Mouse (Mus musculus): ENCODE data around the gene Msrb3. TPM values are rescaled to one million over a fixed set of nuclear protein-coding genes. Genes with fewer than 3 reads are reported as not detected.

Gene Msrb3
- 1 to 10 TPM; 3.3 to 3.4 TPM for total RNA-seq (2021)

DNA sequence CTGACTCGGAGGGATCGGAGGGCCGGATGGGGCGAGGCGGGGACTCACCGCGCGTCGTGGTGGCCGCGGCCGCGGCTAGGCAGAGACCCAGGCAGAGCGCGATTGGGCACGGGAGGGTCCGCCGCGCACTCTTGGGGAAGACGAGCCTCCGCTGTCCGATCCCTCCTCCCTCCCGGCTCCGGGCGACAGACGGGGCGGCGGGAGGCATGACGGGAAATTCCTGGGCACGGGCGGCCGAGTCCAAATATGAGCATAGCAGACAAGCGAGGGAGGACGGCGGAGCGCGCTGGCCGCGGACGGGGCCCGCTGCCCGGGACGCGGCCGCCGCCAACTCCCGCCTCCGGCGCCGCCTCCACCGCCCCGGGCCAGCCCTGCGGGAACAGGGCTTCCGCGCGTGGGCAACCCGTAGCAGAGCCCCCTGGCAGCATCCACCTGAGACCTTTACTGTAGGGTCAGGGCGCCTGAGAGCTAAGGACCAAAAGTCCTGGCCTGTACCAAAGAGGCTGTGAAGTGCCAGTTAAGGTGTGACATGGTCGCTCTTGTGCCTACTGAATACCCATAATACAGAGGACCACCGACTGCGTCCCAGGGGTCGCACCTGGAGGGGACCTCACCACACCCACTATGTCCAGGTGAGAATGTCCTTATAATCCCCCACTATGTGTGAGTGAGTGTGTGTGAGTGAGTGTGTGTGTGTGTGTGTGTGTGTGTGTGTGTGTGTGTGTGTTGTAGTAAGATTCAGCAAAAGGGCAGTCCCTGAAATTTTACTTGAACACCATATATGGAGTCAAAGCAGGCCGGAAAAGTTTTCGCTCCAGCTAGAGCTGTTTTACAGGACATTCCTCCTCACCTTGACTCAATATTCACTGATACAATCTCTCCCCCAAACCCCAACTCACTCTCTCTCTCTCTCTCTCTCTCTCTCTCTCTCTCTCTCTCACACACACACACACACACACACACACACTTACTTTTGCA, at the start of gene Msrb3:
TSS of gene Msrb3 (minus strand) at position 317 of the 978 bp plus-strand sequence.
- peak; percentile 74 for DNase-seq
- intact Hi-C loops (cut with DNase I) = no loop called here

DNA sequence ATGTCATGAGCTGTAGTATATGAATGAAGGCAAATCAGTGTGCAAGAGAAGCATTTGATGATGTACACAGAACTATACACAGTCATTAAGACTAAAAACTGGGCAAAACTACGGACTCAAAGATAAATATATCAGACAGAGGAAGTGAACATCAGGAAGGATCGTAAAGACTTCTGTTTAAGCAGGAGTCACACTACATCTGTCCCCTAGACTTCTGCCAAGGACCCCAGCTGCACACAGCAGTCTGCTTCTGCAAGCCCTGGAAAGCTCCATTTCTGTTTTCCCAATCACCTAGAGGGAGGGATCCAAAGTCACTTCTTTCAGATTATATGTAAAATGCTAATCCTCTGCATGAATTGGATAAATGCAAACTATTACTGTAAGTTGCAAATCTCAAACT, 49.6 kb upstream of the Msrb3 start:
- no peak for DNase-seq
- intact Hi-C loops (cut with DNase I) = no loop called here

DNA sequence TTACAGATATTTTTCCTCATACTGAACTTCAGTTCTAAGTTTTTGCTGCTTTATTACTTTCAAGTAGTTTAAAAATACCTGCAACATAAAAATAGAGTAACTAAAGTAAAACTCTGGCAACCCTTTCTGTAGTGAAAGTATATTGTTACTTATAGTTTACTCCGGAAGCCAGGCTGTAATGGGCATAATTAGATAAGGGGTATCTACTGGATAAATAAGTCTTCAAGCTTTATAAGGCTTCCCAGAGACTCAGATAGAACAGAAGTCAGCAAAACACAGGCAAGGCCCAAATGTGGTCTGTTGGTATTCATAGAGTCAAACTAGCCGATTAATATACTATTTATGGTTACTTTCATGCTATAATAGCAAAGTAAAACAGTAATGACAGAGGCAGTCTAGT, 48.9 kb upstream of the Msrb3 start:
- DNase-seq = no peak
- intact Hi-C loops (cut with DNase I) = no loop called here

DNA sequence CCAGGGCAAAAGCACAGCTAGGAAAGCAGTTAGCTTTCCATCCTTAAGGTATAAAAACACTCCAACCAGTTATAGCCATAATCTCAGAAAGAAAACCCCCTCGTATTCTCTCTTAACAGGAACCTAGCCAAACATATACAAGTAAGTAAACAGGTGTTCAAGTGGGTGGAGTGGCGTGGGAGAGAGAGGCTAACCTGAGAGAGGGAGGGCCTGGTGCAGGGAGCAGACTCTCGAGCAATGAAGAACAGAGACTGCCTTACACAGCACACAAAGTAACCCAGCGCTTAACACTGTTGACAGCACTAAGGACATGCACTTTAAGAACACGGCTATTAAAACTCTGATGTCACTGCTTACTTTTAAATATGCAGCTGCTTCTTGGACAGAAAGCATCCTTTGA, 47.9 kb upstream of the Msrb3 start:
- DNase-seq = no peak
- intact Hi-C loops (cut with DNase I) = no loop called here

DNA sequence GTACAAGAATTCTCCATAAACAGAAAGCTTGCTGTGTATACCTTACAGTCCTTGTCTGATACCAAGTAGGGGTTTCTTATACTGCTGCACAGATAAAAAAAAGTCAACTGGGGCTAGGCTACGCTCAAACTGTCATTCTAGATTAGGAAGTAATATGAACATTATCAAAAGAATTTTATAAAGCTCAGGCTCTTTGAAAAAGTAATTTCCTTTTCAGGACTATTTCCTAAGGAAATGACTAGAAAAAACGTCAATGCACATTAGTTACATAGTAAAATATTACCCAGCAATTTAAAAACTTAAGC, 40.0 kb upstream of the Msrb3 start:
- DNase-seq = no peak
- intact Hi-C loops (cut with DNase I) = loop anchor here (5.0 to 10.0 kb wide), 2 partner anchors 96 to 318 kb away; partner anchors contain the start of gene Wif1

DNA sequence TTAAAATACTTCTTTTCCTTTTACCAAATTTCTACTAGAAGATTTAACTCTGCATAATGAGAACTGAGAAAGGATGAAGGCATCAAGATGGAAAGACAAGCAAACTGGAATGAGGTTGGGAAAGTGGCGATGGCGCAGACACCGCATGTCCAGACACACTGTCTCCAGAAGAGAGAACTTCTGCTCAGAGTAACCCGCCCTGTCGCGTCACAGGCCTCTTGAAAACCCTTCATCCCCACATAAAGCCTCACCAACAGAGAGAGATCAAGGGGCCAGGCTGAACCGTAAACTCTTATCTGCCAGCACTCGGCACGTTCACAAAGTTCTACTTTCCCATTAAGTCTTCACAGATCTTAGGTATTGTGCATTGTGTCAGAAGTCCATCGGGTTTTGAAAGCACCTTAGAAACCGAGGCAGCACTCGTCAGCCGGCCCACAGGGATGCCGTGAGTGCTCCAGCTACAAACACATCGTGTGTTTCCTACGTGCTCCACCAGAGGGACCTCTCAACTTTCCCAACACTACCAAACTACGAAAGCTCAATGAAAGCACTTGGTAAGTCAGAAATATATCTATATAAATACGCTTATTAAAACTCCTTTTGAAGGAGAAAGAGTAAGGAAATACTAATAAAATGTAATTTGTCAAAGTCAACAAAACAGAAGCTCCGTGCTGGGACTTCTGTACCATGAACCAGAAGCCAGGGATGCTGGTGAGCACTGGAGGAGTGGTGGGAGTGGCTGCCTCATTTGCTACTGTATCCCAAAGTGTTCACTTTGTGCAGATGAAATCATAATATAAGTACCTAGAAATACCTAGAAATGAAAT, 39.4 kb upstream of the Msrb3 start:
- peak; percentile 43 for DNase-seq
- intact Hi-C loops (cut with DNase I) = loop anchor here (5.0 to 10.0 kb wide), 2 partner anchors 97 to 319 kb away; partner anchors contain the start of gene Wif1

DNA sequence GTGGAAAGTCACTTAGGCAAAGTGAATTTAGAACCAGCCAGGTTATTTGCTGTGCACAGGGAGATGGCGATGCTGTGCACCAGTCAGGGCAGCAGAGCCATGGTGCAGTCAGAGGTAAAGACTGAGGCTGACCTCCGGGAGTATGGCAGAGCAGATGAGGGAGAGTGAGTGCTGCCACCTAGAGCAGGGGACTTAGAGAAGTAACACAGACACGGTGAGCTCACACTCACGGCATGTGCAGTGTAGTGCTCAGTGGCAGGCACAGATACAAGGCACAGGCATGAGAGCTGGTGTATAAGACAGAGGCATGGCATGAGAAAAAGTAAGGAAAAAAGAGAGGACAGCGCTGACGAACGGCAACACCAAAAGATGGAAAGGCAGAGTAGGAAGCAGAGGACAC, 30.6 kb upstream of the Msrb3 start:
- DNase-seq = no peak
- intact Hi-C loops (cut with DNase I) = no loop called here

DNA sequence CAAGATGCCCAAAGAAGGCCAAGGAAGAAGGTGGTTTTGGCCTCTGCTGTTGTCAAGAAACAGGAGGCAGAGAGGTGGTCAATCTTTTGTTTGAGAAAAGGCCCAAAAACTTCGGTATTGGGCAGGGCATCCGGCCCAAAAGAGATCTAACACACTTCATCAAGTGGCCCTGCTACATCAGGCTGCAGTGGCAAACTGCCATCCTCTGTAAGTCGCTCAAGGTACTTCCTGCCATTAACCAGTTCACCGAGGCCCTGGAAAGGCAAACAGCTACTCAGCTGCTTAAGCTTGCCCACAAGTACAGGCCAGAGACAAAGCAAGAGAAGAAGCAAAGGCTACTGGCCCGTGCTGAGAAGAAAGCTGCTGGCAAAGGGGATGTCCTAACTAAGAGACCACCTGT, 29.3 kb upstream of the Msrb3 start:
- no peak for DNase-seq
- intact Hi-C loops (cut with DNase I) = no loop called here

DNA sequence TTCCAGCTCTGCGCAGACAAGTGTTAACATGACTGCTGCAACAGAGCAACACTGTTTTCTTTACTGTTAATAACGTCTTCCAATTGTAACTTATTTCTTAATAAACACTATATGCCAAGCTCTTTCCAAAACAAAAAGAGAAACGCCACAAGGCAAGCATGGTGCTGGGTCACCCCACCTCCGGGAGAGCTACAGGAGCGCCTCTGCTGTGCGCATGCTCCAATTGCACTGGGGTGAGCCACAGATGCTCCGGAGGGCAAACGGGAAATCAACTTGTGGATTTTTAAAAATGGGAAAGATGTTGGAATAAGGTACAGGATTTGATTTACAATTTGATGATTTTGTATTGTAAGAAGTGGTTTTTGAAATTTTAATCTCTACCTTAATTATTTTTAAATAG, 27.3 kb upstream of the Msrb3 start:
- intact Hi-C loops (cut with DNase I) = no loop called here
- no peak for DNase-seq

DNA sequence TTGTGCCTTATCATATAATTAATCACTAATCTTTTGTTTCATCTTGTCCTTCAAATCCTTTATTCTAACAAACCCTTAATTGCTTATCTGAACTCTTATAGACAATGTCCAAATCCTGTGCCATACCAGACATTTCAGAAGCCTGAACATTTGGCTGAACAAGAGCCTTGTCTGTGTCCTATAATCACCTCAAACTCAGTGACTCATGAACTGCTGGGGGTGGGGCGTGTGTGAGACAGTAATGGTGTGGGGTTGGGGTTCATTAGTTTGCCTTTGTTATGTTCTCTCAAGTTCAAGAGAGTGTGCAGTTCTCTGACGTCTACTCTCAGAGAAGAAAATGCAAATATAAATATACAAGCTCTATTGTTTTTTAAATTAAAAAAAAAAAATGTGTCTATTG, 22.6 kb upstream of the Msrb3 start:
- no peak for DNase-seq
- intact Hi-C loops (cut with DNase I) = no loop called here

DNA sequence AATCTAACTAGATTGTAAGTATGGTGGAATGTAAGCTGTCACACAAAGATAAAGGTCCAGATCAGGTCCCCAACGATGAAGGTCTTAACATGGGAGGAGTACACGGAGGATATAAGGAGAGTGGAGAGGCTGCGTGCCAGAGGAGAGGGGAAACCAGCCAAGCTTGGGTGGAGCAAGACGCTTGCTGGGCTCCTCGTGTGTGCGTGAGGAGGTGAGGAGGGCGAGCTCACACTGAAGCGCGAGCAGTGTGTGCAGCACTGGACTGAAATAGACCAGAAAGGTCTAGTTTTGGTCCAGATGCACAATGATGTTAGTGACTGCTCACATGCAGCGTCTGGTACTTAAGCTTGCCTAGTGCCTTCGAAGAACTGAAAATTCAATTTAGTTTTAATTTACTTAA, 21.7 kb upstream of the Msrb3 start:
- intact Hi-C loops (cut with DNase I) = no loop called here

DNA sequence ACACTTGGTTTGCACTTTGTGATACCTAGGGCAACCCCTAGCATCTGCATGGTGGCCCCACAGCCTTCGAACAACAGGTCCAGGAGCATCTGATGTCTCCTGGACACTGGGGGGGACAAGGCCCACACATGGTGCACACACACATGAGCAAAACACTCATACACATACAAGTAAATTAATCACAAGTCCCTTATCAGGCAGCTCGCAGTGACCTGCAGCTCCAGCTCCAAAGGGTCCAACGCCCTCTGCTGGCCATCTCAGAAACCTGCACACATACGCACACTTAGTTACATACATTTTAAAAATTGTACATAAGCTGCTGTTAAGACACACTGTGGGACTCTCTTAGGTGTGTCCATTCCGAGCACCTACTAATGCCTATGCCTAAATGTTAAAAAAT, 17.3 kb upstream of the Msrb3 start:
- DNase-seq = no peak
- intact Hi-C loops (cut with DNase I) = no loop called here

More for the DNA sequence above, 21.7 kb upstream of the Msrb3 start:
- no peak for DNase-seq

DNA sequence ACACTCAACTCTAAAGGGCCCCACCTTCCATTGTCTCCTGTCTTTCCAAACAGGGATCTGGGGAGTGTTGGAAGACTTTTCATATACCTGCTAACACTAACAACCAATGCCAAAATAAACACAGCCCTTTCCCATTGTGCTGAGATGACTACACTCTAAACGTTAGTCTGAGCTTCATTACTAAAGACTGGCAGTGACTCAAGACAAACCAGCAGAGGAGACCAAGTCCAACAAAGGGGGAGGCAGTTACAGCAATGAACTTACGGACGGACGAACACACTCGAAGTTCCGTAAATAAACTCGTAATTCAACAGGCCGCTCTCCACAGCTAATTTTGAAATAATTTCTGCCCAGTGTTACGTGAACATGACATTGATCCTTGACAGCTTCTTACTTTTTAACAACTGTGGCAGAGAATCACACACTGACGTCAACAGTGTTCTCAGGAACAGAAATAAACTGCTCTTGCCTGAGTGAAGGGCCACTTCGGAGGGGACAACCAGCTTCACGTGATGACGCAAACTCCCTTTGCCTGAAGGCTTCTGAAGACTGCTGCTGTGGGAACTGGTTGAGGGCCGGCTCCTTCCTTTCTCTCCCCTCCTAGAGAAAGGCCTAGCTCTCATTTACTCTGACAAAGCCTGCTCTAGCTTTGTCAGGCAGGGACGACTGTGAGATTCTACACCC, 16.2 kb upstream of the Msrb3 start:
- intact Hi-C loops (cut with DNase I) = no loop called here
- no peak for DNase-seq

DNA sequence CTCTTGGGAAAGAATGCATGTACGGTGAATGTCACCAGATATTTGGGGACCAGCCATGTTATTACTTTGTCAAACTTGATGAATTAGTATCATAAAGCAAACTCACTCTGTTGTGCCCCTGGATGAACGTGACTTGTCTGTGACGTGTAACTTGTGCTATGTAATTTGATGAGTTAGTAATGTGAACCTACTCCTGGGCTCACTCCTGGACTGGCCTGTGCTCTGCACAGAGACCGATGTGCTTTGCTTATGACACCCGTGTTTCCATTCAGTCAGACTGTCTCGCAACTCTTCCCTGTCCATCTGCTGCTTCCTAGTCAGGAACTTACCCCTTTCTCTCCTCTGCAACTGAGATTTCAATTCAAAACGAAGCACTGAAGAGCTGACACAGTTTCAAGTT, 15.4 kb upstream of the Msrb3 start:
- intact Hi-C loops (cut with DNase I) = no loop called here
- no peak for DNase-seq

DNA sequence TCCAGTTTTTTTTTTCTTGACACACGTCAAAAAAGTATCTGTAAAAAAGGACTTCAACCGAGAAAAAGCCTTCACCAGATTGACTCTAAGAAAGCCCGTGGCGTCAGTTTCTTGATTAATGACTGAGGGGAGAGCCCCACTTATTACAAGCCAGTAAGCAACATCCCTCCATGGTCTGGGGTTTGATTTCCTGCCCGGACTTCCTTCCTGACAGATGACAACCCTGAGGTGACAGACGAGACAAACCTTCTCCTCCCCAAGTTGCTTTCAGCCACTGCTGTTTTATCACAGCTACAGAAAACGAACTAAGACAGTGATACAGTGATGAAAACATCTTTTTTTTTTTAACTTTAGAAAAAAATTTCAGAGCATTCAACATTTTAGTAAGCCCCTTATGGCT, 14.9 kb upstream of the Msrb3 start:
- no peak for DNase-seq
- intact Hi-C loops (cut with DNase I) = no loop called here

DNA sequence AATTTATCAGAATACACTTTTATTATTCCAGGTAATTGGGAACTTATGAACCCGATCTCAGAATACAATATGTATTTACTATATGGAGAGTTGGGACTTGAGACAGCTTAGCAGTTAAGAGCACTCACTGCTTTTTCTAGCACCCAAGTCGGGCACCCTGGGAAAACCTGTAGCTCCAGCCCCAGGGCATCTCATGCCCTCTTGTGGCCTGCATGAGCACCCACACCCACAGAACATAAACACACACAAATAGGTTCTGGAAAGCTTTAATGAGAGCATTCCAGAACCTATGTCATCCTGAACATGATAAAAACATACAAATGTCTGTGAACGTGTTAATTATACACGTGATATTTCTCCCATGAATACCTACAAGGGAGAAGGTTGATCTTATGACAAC, 13.1 kb upstream of the Msrb3 start:
- intact Hi-C loops (cut with DNase I) = no loop called here
- DNase-seq = no peak

DNA sequence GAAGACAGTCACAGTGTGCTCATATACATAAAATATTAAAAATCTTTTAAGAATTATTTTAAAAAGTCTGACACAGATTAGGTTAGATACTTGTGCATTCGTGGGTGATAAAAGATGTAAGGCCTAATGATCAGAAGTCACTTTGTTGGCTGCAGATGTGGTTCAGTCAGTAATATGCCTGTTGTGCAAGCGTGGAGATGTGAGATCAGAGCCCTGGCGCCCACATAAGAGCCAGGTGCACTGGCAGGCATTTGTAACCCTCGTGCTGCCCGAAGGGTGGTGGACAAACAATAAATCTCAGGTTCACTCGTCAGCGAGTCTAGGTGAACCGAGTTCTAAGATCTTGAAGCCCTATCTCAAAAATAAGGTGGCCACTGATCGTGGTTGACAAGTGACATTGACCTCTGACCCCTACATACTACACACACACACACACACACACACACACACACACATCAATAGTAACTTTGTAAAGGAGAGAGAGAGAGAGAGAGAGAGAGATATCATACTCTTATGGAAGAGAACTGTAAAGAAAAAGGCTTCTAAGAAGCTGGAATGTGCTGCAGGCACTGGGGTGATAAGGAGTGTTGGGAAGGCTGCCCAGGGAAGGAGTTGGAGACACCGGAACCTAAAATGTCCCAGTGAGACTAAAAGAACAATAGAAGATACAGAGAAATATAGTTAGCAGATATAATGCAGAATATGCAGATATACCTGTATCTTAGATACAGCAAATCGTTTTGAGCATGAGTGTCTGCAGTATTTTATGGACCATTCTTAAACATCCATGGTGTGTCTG, 10.1 kb upstream of the Msrb3 start:
- intact Hi-C loops (cut with DNase I) = no loop called here
- no peak for DNase-seq

DNA sequence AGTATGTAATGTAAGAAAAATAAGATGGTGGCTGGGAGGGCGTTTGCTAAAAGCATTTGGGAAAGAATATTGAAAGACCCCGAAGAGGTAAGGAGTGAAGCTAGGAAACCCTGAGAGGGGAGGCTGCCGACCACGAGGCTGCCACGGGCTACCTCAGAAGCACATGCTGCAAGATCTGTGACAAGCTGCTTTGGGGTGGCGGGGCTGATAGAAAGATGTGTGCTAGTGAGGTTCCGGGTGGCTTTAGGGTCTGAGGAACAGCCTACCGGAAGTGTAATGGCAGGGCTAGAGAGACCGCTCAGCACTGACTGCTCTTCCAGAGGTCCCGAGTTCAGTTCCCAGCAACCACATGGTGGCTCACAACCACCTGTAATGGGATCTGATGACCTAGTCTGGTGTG, 5.8 kb upstream of the Msrb3 start:
- intact Hi-C loops (cut with DNase I) = no loop called here

DNA sequence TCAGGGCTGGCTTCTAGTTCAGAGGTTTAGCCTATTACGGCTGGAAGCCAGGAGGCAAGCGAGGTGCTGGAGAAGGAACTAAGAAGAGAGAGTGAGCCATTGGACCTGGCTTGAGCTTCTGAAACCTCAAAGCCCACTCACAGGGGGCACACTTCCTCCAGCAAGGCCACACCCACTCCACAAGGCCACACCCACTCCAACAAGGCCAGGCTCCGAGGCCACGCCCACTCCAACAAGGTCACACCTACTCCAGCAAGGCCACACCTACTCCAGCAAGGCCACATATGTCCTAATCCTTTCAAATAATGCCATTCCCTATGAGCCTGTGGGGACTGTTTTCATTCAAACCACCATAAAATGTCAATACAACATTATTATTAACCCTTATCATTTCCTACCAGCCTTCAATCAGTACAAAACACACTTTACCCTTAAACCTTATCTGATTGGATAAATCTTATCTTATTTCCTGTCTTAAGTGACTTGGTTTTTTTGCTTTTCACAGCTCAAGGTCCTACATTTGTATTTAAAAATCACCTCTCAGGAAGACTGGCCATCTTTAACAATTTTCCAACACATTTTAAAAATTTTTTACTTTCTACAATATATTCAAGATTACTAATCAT, 5.1 kb upstream of the Msrb3 start:
- no peak for DNase-seq
- intact Hi-C loops (cut with DNase I) = no loop called here

More for the DNA sequence above, 5.8 kb upstream of the Msrb3 start:
- no peak for DNase-seq

DNA sequence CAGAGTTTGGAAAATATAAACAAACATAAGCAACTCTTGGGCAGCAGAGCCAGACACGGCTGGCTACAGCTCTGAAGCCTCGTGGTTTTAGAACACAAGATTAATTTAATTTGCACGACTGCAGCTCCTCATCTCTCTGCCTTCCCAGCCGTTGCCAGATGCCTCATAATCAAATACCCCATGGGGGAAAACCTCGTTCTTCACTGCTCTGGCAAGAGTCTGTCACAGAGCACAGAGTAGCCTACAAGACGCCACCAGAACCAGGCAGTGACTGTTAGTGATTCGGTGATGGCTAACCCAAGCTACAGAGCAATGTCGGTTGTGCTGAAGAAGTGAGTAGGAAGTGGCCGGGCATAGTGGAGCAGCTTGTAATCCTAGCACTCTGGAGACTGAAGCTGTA, 2.8 kb upstream of the Msrb3 start:
- intact Hi-C loops (cut with DNase I) = no loop called here
- no peak for DNase-seq
